Mouse (Mus musculus) kidney, adult 18-20 months (tissue): ENCODE results near the gene Gm20604.

Experiments
- DNase-seq: peaks from one replicate; pipeline ENCODE4 v3.0.0; 2021

Gene Gm20604

GRCm38 (mm10) chr12:102758403-102758756 lies at the start of gene Gm20604:
TSS of gene Gm20604 (minus strand) at chr12:102758672.
- no peak for DNase-seq

DNA sequence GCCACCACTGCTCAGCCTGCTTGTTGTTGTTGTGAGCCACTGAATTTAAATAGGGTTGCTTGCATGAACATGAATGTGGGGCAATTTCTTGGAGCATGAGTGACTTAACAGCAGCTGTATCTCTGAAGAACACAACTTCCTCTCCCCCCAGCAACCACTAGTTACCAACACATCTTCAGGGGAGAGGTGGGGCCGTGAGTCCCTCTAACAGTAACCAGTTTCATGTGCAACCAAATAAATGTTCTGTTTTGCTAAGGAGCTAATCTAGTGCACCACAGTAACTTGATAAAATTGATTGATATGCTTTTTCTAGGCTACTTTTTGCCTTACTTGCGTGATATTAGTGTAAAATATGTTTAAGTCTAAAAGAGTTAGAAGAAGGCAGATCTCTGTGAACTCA lies 41.1 kb upstream of the Gm20604 start:
- DNase-seq = no peak

DNA sequence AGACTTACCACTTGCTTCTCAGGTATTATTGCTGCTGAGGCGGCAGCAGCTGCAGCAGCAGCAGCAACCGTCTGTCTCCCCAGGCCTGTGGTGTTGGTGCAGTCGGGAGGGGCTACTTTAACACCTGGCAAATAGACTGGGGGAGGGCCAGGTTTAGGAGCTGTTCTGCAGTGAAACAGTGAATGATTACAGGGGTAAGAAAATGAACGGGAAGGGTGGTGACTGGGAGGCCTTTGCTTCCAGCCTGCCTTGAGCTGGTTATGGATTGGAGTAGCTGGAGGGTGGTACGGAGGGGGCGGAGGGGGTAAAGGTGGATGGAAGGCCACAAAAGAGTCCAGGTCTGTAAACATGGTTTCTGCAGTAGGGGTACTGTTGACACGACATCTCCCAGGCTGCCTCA lies 29.5 kb upstream of the Gm20604 start:
- DNase-seq = no peak

- no peak for DNase-seq
These were observed 27.1 kb upstream of the Gm20604 start for GRCm38 (mm10) chr12:102785593-102785985.

DNA sequence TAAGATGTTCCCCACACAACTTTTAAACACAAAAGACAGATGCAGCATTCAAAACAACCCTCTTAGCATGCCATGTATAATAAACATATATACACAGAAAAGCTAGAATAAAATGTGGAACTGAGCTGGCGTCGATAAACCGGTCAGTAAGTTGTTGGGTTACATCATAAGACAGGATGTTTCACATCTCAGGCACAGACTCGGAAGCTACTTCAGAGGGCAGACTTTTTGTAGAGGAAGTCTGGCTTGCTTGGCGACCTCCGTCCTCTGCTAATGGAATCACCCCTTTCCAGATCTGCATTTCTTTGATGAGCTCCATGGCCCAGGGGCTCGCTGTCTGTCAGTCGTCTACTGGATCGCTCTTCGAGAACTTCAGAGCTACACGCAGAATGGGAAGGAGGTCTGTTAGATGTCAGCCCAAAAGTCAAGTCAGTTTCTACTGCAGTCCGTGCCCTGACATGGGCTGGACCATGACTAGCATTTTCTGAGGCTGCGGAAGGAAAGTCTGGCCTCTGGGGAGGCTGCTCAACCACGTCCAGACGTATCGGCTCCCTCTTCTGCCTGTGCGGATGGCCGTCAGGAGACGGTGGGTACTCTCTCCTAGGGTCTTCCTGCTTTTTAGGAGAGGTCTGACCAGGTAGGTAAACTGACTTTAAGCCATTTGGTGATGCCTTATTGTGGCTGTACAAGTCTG lies 26.6 kb upstream of the Gm20604 start:
- DNase-seq = no peak

DNA sequence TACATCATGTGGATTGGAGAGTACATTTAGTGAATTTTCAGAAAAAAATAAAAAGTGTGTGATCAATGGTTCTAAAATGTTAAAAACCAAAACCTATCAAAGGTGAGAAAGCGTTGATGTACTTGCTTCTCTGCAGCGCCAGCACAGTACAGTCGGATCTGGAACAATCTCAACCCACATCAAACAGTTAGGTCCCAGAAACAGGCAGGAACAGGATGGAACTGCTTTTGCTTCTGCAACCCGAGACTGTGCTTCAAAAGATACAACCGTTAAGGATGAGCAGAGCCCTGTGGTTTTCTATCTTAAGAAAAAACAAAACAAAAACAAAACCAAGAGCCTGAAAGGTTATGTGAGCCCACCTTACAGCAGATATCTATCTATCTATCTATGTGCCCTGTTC lies 24.4 kb upstream of the Gm20604 start:
- no peak for DNase-seq

GRCm38 (mm10) chr12:102779452-102779851 lies 21.0 kb upstream of the Gm20604 start:
- DNase-seq = no peak

DNA sequence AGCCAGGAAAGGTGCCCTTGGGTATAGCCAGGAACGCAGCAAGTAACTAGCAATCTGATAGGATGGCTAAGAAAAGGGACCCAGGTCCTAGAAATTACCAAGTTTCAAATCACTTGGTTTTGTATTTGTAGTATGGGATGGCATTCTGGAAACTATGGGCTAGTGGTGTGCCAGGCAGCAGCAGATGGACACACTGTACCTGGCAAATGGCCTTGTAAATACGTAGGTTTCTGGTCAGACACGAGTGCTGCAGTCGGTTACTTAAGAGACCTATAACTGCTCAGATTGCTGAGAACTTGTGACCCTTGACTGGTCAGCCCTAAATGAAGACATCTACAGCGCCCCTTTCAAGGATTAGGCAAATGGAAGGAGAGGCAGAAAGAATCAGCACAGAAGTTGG lies 19.7 kb upstream of the Gm20604 start:
- no peak for DNase-seq

DNA sequence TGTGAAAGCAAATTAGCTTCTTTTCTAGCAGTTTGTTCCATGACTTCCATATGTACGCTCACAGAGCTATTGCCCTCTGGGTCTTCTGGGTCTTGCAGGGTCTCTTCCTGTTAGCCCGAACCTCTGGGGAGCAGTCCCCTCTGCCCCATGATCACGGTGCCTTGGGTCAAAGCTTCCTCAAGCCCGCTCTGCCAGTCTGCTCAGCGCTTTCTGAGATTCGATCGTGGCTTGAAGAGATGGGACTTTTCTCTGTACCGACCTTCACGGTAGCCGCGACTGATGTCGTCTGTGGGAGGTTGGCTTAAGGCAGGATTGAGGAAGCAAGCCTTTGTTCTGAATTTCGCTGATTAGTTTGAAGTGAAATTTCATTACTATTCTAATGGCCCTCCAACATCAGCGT lies 17.6 kb upstream of the Gm20604 start:
- no peak for DNase-seq

DNA sequence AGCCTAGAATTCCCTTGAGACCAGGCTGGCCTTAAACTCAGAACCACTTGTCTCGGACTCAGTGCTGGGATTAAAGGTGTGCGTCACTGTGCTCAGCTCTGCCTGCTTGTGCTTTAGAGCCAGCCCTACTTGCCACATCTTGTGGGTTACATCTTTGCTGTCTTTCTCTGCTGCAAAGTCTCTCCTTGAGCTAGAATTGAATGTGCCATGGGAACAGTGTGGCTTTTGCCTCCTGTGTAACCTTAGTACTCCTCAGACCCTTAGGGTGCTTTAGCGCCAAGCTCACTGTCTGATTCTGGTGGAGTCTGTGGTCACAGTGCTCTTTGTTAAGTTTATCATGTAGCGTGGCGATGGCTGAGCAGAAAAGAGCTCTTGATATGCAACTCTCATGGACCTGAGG lies 14.2 kb upstream of the Gm20604 start:
- no peak for DNase-seq

DNA sequence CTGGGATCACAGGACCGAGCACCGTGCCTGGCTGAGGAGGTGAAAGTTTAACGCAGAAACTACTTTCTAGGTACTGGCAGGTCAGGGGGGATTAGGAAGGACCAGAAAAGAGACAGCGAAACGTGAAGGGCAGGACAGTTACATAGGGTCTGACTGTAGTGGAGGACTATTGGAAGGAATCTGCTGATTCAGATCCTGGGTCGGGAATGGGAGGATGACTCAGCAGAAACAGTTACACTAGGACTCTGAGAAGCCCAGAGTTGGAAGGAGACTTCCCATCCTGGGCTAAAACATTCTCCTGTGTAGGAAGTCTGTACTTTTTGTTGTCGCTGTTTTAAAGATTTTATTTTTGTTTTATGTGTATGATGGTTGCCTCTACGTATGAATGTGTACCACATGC lies 13.1 kb upstream of the Gm20604 start:
- DNase-seq = no peak

DNA sequence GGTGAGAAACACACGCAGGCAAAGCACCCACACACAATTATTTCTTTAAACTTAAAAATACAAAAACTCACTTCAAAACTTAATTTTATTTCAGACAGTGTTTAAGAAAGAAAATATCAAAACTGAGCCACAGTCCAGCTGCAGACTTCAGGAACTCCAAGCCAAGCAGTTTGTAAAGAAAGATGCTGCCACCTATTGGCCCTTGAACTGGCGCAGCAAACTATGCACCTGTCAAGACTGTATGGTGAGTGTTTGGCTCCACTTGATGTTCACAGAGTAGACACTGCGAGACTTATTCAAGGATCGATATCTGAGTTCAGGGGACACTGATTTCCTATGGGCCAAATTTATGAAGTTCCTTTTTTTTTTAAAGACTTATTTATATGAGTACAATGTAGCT lies 10.5 kb upstream of the Gm20604 start:
- DNase-seq = no peak

DNA sequence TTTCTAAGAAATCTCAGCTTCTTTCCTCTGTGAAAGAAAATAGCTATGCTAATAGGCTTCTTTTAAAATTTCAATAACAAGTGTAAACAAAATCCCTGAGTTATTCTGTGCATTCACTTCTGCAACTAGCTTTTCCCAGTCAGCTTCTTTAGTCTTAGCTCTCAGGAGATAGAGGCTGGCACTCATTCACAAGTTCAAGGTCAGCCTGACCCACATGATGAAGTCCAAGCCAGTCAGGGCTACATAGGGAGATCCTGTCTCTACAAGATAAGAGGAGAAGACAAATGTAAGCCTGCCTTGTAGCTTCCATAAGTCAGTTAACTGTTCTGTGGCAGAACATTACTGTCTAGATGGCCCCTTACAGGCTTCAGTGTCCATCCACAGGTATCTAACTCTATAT lies 5.2 kb upstream of the Gm20604 start:
- no peak for DNase-seq

DNA sequence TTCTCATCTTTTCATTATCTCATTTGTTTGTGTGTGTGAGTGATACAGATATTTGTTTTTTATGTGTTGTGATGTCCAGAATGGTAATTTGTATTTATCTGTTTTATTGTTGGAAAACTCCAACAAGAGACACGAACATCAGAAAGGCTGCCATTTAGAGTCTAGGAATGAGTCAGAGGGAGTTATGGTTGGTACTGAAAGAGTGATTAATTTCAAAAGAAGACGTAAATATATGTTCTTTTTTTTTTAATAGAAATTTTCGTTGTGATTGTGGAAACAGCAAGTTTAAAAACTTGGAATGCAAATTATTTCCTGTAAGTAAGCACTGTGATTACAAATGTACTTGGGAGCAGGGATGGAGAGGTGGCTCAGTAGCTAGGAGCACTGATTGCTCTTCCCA lies 3.2 kb upstream of the Gm20604 start:
- DNase-seq = no peak

DNA sequence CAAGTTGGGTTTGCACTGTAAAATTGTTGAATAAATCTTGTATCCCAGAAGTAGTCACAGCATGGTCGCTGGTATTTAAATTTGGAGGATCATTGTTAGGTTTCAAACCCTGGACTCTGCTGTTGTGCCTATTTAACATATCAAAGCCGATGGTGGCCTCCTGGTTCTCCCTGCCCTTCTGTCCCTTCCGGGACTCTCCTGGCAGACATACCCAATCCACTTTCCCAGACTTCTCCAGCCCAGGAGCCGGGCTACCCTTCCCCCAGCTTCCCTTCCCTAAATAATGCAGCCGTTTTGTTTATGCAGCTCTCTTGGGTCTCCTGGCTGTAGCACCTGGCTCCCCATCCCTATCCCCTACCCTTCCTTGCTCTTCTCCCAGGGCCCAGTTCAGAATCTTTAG lies 464 bp upstream of the Gm20604 start:
- no peak for DNase-seq

GRCm38 (mm10) chr12:102757689-102758402 lies 626 bp downstream of the Gm20604 start, which contains the start of the genes Gm28051, Gon7 and Ubr7:
TSS of gene Gm28051 (minus strand) at chr12:102757765.
TSS of gene Gon7 (minus strand) at chr12:102757803.
TSS of gene Ubr7 (plus strand) at chr12:102757967.
- DNase-seq = peak; percentile 97

DNA sequence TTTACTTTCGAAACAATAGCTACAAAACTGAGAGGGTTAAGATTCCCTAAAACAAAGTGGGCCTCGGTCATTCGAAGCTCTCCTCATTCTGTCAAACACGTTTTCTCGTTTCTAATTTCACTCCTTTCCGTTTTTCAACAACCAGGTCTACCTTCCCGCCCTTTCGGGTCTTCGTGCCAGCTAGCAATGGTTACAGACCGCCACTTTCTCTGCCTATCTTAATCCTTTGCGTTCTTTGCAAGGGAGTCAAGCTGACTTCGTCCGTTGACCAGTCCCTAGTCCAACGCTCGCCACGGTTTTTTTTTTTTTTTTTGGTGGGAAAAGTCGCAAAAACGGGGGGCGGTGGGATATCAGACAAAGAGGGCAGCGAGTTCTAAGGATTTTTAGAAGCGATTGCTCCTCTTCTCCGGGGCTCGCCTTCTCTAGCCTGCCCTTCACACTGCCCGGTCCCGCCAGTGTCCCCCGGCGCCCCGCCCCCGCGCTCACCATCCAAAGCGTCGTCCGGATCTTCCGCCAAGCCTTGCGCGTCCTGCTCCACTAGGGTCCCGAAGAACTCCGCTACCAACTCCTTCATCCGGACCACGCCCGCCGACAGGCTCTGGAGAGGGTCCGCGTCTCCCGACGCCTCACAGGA lies 1.3 kb downstream of the Gm20604 start:
- DNase-seq = no peak

DNA sequence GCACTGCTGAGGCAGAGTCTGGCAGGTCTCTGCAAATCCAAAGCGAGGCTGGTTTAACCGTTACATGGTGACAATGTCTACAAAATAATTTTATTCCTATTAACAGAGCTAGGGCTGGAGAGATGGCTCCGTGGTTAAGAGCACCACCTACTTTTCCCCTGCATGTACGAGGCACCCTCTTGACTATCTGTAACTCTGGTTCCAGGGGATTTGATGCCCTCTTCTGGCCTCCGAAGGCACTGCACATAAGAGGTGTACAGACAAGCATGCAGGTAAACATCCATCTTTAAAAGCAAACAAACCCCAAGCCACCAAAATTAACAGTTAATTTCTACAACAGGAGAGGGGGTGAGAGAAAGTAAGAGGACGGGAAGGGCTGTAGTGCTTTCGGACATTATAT lies 2.2 kb downstream of the Gm20604 start:
- no peak for DNase-seq

DNA sequence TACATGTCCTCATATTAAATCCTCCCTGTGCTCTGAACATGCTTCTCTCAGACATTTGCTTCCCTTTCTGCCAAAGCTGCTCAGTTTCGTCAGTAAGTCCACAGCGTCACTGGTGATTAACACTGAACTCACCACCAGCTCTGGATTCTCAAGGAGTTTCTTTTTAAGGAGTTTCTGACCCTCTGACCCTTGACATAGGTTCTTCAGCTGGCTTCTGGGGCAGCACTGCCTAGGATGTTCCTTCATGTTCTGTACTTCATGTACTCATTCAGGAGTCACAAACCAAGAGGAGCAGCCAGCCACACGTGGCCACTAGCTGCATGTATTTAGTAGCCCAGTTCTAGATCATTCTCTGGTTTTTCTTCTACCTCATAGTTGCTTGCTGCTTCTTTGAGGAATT lies 10.2 kb downstream of the Gm20604 start:
- DNase-seq = no peak

DNA sequence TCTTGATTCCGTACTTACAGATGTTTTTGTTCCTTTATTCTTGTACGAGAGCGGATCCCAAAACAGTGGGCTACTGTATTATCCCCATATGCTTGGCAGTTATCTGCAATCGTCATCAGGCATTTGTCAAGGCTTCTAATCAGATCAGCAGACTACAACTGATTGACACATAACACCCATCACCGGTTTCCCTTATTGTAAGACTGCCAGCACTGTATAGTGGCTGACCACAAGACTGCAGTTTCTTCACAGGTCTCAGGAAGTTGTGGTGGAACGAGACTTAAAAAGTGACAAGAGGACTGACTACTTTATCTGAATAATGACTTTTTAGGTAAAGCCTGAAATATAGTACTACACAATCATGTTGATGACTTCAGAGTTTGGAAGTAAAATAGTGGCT lies 13.6 kb downstream of the Gm20604 start:
- no peak for DNase-seq

DNA sequence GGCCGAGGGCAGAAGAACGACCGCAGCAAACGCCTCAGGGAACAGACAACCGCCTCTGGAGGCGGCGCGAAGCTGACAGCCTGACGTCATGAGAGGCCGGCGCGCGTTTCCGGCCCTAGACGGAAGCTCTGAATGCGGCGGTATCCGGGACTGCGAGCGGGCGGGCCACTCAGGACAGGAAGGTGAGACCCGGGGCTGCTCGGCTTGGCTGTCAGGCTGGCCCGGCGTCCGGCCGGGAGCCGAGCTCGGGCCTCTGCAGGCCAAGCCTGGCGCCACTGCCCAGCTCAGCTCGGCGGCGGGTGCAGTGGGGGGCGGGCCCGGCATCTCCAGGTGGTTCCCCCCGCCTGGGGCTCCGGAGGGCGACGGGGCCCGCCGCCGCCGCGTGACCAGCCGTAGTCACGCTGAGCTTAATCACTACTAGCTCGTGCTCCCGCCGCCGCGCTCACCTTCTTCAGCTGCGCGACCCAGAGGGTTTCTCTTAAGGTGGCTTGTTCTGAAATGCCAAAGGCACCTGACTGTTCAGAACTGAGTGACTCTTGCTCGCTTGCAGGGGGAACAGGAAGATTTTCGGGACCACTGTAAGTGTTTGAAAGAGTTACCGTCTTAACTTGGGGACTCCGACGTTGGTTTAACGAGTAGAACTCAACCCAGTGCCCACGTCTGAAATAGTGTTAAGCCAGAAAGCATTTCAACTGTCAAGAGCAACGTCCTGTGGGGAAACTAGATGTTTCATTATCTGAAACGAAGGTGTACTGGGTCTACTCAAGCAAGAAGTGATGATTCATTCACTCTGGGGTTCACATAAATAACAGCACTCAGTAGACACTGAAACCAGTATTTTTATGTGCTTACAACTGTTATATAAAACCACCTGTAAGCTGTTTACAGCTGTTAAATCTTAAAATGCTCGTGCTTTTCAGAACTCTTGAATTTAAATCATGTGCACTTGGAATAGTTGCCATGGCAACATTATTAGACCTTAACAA lies 14.6 kb downstream of the Gm20604 start, which contains the start of the genes Moap1 and Tmem251:
Gene Moap1 (minus strand): TSS at position 73 of the 986 bp plus-strand sequence.
Gene Tmem251 (plus strand): TSS at position 174 of the 986 bp plus-strand sequence.
- DNase-seq = peak; percentile 92

GRCm38 (mm10) chr12:102743036-102743588 lies 15.4 kb downstream of the Gm20604 start:
- no peak for DNase-seq
